Mouse (Mus musculus) liver, embryonic 15.5 days (tissue): ENCODE results near the gene Gm10406. TPM values are rescaled to one million over a fixed set of nuclear protein-coding genes. Genes with fewer than 3 reads are reported as not detected.
"Not testable (repeated sequence)": the region's sequence is repeated elsewhere in the genome, so short reads cannot be mapped to it uniquely, and the experiment has no call there.

Experiments
- ATAC-seq: fragments of 200-750 bp; cut with Nextera tagmentation; 2 replicates; pipeline ENCODE4 v1.8.0; 2017; ENCODE audit warnings: moderate number of reproducible peaks, mild to moderate bottlenecking, moderate library complexity; ENCODE audit not compliant: insufficient read depth
- H3K27ac ChIP-seq: fragments of 300-500 bp; sonication (generic); replicated peaks from 2 replicates; pipeline ENCODE4 v1.5.1; 2015; ENCODE audit warnings: mild to moderate bottlenecking, inconsistent platforms
- H3K27me3 ChIP-seq: fragments of 300-500 bp; sonication (generic); 2 replicates; pipeline ENCODE4 v1.6.1; 2015; ENCODE audit warnings: mild to moderate bottlenecking, inconsistent platforms
- H3K36me3 ChIP-seq: fragments of 300-500 bp; sonication (generic); replicated peaks from 2 replicates; pipeline ENCODE4 v1.6.1; 2015; ENCODE audit warnings: moderate library complexity, mild to moderate bottlenecking, inconsistent platforms
- H3K4me1 ChIP-seq: fragments of 300-500 bp; sonication (generic); replicated peaks from 2 replicates; pipeline ENCODE4 v1.6.1; 2015; ENCODE audit warnings: inconsistent platforms
- H3K4me2 ChIP-seq: fragments of 300-500 bp; sonication (generic); 2 replicates; pipeline ENCODE4 v1.6.1; 2015; ENCODE audit warnings: moderate library complexity, mild to moderate bottlenecking, inconsistent platforms
- H3K4me3 ChIP-seq: fragments of 300-500 bp; sonication (generic); replicated peaks from 2 replicates; pipeline ENCODE4 v1.5.1; 2015; ENCODE audit warnings: mild to moderate bottlenecking, inconsistent platforms
- H3K9ac ChIP-seq: fragments of 300-500 bp; sonication (generic); 2 replicates; pipeline ENCODE4 v1.6.1; 2015; ENCODE audit warnings: moderate library complexity, mild to moderate bottlenecking, inconsistent platforms
- H3K9me3 ChIP-seq: fragments of 300-500 bp; sonication (generic); replicated peaks from 2 replicates; pipeline ENCODE4 v1.6.1; 2016; ENCODE audit warnings: inconsistent platforms
- WGBS: fragments of 180-500 bp; shearing (Covaris S2); methylation state at CpG from one replicate; pipeline ENCODE4 v1.1.7; 2015; ENCODE audit warnings: mixed read lengths; ENCODE audit not compliant: insufficient replicate concordance; 5-methylcytosine and 5-hydroxymethylcytosine counted together
- polyA plus RNA-seq: library from polyadenylated mRNA; unstranded; fragments of >200 nt; fragmentation: Nextera tagmentation; extraction: Ambion mirVana; gene quantifications from 2 replicates; pipeline ENCODE4 v1.2.1, GENCODE M21; 2015

Gm10406 gene
- polyA plus RNA-seq, result not detected in 2 replicates

DNA sequence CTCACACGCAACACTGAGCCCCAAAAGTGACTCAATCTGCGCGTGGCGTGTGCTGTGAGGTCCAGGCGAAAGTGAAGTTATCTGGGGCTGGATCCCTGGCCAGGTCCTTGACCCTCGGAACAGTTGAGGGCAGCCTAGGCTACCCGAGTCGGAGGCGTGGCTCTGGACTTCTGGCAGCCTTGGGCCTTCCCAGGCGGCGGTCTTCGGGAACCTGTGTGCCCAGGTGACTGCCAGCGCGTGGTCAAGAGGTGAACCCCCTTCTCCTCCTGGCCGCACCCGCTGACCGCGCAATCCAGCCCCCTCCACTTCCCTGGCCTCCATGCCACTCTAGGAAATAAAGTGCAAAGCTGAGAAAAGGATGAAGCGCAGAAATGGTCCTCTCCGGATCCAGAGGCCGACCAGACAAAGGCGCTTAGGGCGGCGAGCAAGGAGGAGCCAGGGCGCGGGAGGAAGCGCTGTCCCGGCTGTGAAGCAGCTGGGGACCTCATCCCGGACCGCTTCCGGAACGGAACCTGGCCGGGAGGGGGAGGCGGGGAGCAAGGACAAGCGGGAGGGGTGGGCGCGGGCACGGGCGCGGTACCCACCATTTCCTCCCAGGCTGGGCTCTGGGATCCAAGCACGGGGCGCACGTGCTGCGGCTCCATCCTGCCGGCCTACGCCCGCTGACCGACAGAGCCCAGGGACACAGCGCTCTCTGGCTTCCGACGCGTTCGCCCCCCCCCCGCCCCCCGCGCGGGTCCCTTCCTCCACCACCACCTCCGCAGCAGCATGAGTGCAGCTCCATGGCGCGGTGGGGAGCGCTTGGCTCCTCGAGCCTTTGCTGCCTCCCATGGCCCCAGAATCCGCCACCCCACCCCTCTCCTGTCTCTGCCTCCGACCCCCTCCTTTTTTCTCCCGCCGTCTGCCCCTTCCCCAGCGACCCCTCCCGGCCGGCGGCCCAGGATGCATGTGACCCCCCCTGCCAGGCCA is at the start of gene Gm10406:
Gm10406 (minus strand) TSS at position 669 of the 969 bp plus-strand sequence.
- peak within 1 kb of the TSS; percentile 38 for H3K4me2 ChIP-seq
- not testable (repeated sequence) for H3K36me3 ChIP-seq, H3K9ac ChIP-seq, H3K4me3 ChIP-seq, H3K4me1 ChIP-seq, H3K9me3 ChIP-seq, H3K27ac ChIP-seq, ATAC-seq, H3K27me3 ChIP-seq
- 2% methylated on average over 56 of the region's 70 CpGs for WGBS

DNA sequence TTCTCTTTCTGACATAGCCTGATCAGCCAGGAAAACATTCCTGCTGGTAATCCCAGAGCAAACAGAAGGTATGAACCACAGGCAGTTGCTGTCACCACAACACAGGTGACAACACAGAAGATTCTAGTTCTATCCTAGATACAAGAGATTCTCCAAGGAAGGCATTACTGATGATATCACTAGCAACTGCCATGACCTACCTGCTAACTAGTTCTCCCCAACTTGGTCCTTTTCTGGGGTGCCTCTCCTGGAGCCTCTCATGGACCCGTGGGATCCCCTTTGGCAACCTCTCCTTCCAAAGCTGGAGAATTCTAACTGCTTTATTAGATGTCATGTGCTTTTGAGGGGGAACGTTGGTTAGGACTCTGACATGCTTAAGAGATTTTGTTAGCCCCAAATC is 17.6 kb upstream of the Gm10406 start, which contains the start of gene Gm3685:
Gm3685 (minus strand) TSS at position 101 of the 400 bp plus-strand sequence.
- ATAC-seq, H3K9ac ChIP-seq, H3K27ac ChIP-seq, H3K9me3 ChIP-seq, H3K4me1 ChIP-seq, H3K27me3 ChIP-seq, H3K4me2 ChIP-seq, H3K36me3 ChIP-seq, H3K4me3 ChIP-seq: not testable (repeated sequence)
- no CpG with 5 or more reads among the region's 2 CpGs for WGBS

DNA sequence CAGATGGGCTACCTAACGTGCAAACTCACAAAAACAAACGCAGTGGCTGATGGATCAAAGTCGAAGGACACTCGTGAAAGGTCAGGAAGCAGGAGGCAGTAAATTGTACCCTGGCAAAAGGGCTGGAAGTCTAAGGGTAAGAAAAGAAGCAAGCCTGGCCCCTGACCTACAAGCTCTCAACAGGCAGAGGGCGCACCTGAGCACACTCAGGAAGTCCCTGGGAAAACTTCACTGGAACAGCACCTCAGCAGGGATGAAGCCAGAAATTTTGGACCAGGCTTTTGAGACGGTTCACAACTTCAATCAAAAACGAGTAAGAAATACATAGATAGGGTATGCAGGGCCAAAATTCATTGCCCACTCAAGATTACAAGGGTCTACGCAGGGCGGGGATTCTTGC is 975 bp downstream of the Gm10406 start:
- not testable (repeated sequence) for H3K9ac ChIP-seq, H3K27me3 ChIP-seq, H3K9me3 ChIP-seq, H3K4me1 ChIP-seq, H3K4me3 ChIP-seq, H3K4me2 ChIP-seq, H3K36me3 ChIP-seq, H3K27ac ChIP-seq, ATAC-seq
- WGBS, result 8% methylated on average over 9 of the region's 9 CpGs

DNA sequence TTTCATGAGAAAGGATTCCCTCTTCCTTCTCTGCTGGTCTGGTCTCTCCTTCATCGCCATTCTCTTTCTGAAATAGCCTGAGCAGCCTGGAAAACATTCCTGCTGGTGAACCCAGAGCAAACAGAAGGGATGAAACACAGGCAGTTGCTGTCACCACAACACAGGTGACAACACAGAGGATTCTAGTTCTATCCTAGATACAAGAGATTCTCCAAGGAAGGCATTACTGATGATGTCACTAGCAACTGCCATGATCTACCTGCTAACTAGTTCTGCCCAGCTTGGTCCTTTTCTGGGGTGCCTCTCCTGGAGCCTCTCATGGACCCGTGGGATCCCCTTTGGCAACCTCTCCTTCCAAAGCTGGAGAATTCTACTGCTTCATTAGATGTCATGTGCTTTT is 53.5 kb downstream of the Gm10406 start, which contains the start of gene Gm6356:
Gm6356 (minus strand) TSS at position 101 of the 400 bp plus-strand sequence.
- H3K9me3 ChIP-seq, H3K36me3 ChIP-seq, H3K4me3 ChIP-seq, H3K4me1 ChIP-seq, H3K9ac ChIP-seq, ATAC-seq, H3K27me3 ChIP-seq, H3K4me2 ChIP-seq, H3K27ac ChIP-seq: not testable (repeated sequence)
- 19% methylated on average over 1 of the region's 2 CpGs for WGBS

Other genes starting within 250 kb of the Gm10406 start
- gene Gm3642, start 187.1 kb downstream of the Gm10406 start, polyA plus RNA-seq, result not detected in 2 replicates
- gene Gm3667, start 137.5 kb downstream of the Gm10406 start, polyA plus RNA-seq, result not detected in 2 replicates
- gene Gm6356, start 53.6 kb downstream of the Gm10406 start, polyA plus RNA-seq, result not detected in 2 replicates
- not detected in 2 replicates for gene Gm3685, start 17.5 kb upstream of the Gm10406 start, polyA plus RNA-seq
- not detected in 2 replicates for gene Gm3696, start 73.2 kb upstream of the Gm10406 start, polyA plus RNA-seq
- not detected in 2 replicates for gene Gm6676, start 98.0 kb upstream of the Gm10406 start, polyA plus RNA-seq
- 0.10 and 0.12 TPM in 2 replicates for gene Gm3512, start 147.1 kb upstream of the Gm10406 start, polyA plus RNA-seq
- not detected in 2 replicates for gene Gm16434, start 167.1 kb upstream of the Gm10406 start, polyA plus RNA-seq
- not detected in 2 replicates for gene Gm3727, start 237.3 kb upstream of the Gm10406 start, polyA plus RNA-seq